Mouse (Mus musculus) midbrain, embryonic 14.5 days (tissue): ENCODE measurements at regions not wholly inside any gene's neighbourhood (a gene's known extent, or its start where the extent isn't known, plus 50 kb on each side); places are given as distances from the start of the nearest gene placed in this dataset.

Experiments used
- ATAC-seq: fragments of 200-750 bp; cut with Nextera tagmentation; 2 replicates; pipeline ENCODE4 v1.8.0; 2017; ENCODE audit warnings: moderate number of reproducible peaks, moderate library complexity; ENCODE audit not compliant: low FRiP score, low TSS enrichment
- DNase-seq: peaks from one replicate; pipeline ENCODE4 v3.0.0-alpha.2; 2015
- H3K27ac ChIP-seq: fragments of 300-500 bp; sonication (generic); replicated peaks from 2 replicates; pipeline ENCODE4 v1.5.1; 2014; ENCODE audit warnings: mild to moderate bottlenecking, low read depth, low read length, moderate library complexity
- H3K27me3 ChIP-seq: fragments of 300-500 bp; sonication (generic); 2 replicates; pipeline ENCODE4 v1.6.1; 2014; ENCODE audit warnings: low read length, control low read depth, mixed read lengths; ENCODE audit not compliant: control insufficient read depth, insufficient read depth
- H3K36me3 ChIP-seq: fragments of 300-500 bp; sonication (generic); 2 replicates; pipeline ENCODE4 v1.6.1; 2014; ENCODE audit warnings: low read length, control low read depth; ENCODE audit not compliant: control insufficient read depth, insufficient read depth
- H3K4me1 ChIP-seq: fragments of 300-500 bp; sonication (generic); 2 replicates; pipeline ENCODE4 v1.6.1; 2014; ENCODE audit warnings: mild to moderate bottlenecking, antibody characterized with exemption, low read length, control low read depth; ENCODE audit not compliant: control insufficient read depth, insufficient read depth
- H3K4me2 ChIP-seq: fragments of 300-500 bp; sonication (generic); 2 replicates; pipeline ENCODE4 v1.6.1; 2014; ENCODE audit warnings: mild to moderate bottlenecking, low read length, moderate library complexity
- H3K4me3 ChIP-seq: fragments of 300-500 bp; sonication (generic); replicated peaks from 2 replicates; pipeline ENCODE4 v1.5.1; 2014; ENCODE audit warnings: low read depth, low read length
- H3K9ac ChIP-seq: fragments of 300-500 bp; sonication (generic); replicated peaks from 2 replicates; pipeline ENCODE4 v1.6.1; 2014; ENCODE audit warnings: mild to moderate bottlenecking, low read length, moderate library complexity
- H3K9me3 ChIP-seq: fragments of 300-500 bp; sonication (generic); 2 replicates; pipeline ENCODE4 v1.6.1; 2016; ENCODE audit warnings: low read length, control low read depth, mixed read lengths; ENCODE audit not compliant: control insufficient read depth
- WGBS: fragments of 180-500 bp; shearing (Covaris S2); extraction: QIAGEN DNeasy Blood & Tissue Kit; methylation state at CpG from one replicate; pipeline ENCODE4 v1.1.7; 2014; 5-methylcytosine and 5-hydroxymethylcytosine counted together

DNA sequence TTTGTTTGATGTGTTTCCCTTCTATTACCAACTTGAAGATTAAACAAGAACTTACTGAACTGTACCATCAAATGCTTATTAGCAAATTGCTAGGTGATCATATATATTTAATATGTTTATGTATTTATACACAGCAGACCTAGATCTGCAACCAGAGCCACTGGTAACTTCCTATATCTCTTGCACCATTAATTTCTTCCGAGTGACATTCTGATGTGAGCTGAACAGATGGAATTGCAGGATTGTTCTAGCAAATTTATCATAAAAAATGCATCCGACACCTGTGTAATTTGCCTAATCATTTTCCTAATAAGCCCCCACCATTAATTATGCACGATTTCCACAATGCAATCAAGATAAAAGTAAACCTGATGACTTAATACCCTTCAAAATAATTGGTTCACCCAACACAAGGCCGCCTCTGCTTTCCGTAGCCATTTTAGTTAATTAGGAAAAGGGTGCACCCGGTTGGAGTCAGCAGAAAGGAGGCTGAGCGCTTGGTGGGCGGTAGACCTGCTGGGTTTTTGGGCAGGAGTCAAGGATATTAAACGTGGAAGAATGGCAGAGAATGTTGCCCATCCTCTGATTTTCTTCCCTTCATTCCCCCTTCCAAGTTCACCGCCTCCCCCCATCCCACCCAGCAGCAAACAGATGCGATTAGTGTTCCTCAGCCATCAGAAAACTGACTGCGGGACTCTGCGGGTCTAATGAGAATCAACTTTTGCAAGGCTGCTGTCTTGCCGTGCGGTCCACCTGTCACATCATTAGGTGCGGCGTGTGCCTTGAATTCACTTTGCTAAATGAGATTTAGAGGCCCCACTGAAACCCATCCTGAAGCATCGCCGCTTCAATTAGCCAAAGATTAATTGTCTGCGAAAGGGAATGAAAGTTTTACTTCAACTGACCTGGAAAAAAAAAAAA lies 214.4 kb upstream of the Igbp1b start:
- 68% methylated on average over 20 of the region's 20 CpGs for WGBS
- H3K27ac ChIP-seq = no peak overlapping the region
- ATAC-seq (0 out of 2 replicates have a peak, but pooled peaks have one; percentile 31), DNase-seq (peak; percentile 19)
- H3K4me1 ChIP-seq = no peaks in the 10 kb centered on the region
- H3K36me3 ChIP-seq = no peaks in the 10 kb centered on the region
- H3K9me3 ChIP-seq = no peaks in the 10 kb centered on the region
- H3K9ac ChIP-seq = no peak overlapping the region
- no peak overlapping the region for H3K4me2 ChIP-seq
- no peak overlapping the region for H3K4me3 ChIP-seq
- no peaks in the 10 kb centered on the region for H3K27me3 ChIP-seq

DNA sequence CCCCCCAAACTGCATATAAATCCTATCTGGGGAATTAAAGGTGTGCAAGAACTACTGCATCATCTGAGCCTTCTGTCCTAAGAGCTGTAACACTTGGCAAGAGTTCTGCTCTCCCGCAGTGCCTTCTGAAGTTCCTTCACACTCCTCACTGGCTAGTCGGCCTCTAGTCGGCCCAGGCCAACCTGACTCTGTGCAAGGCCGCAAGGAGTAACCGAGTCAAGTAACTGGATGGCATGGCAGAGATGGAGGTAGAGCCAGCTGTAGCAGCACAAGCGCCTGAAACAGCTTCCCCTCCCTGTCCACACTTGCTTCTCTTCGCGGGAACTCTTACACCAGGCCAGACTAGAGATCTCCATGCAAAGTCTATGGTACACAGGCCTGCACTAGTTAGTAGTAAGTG lies 179.7 kb upstream of the Igbp1b start:
- H3K4me2 ChIP-seq = no peak overlapping the region

DNA sequence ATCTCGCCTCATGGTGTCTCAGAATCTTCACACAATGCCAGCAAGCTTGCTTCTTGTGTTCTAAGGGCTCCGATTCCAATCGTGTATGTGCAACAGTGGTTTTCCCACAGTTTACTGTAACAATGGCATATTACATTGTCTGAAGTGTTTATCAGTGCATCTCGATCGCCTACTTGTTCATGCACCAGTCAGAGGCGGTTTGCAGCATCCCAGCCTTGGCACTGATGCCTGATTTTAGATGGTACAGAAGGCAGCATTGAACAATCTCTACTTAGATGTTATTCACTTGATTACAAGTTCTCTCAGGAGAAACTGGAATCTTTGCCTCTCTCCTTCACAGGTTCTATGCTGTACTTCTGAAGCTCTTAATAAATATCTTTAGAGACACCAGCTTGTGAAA lies 176.5 kb upstream of the Igbp1b start:
- no peak overlapping the region for H3K27ac ChIP-seq
- H3K36me3 ChIP-seq = no peaks in the 10 kb centered on the region
- DNase-seq (no peak), ATAC-seq (no peak)
- H3K4me3 ChIP-seq = no peak overlapping the region
- H3K27me3 ChIP-seq = no peaks in the 10 kb centered on the region
- H3K4me1 ChIP-seq = no peaks in the 10 kb centered on the region
- 92% methylated on average over 6 of the region's 6 CpGs for WGBS
- no peaks in the 10 kb centered on the region for H3K9me3 ChIP-seq
- H3K9ac ChIP-seq = no peak overlapping the region
- H3K4me2 ChIP-seq = no peak overlapping the region

More for the DNA sequence above, 179.7 kb upstream of the Igbp1b start:
- no peak overlapping the region for H3K27ac ChIP-seq
- no peaks in the 10 kb centered on the region for H3K9me3 ChIP-seq
- H3K36me3 ChIP-seq = no peaks in the 10 kb centered on the region
- no peaks in the 10 kb centered on the region for H3K4me1 ChIP-seq
- H3K27me3 ChIP-seq = no peaks in the 10 kb centered on the region
- ATAC-seq (no peak), DNase-seq (no peak)
- WGBS = 94% methylated on average over 8 of the region's 8 CpGs
- no peak overlapping the region for H3K9ac ChIP-seq
- H3K4me3 ChIP-seq = no peak overlapping the region

GRCm38 (mm10) chr6:138801835-138802234 lies 143.5 kb upstream of the Igbp1b start:
- Histone ChIP-seq H3K27ac (no peak overlapping the region), H3K4me3 (no peak overlapping the region), H3K27me3 (no peaks in the 10 kb centered on the region), H3K9me3 (no peaks in the 10 kb centered on the region), H3K4me1 (no peaks in the 10 kb centered on the region), H3K9ac (no peak overlapping the region), H3K36me3 (no peaks in the 10 kb centered on the region), H3K4me2 (no peak overlapping the region)
- 68% methylated on average over 4 of the region's 4 CpGs for WGBS
- DNase-seq (no peak), ATAC-seq (no peak)

DNA sequence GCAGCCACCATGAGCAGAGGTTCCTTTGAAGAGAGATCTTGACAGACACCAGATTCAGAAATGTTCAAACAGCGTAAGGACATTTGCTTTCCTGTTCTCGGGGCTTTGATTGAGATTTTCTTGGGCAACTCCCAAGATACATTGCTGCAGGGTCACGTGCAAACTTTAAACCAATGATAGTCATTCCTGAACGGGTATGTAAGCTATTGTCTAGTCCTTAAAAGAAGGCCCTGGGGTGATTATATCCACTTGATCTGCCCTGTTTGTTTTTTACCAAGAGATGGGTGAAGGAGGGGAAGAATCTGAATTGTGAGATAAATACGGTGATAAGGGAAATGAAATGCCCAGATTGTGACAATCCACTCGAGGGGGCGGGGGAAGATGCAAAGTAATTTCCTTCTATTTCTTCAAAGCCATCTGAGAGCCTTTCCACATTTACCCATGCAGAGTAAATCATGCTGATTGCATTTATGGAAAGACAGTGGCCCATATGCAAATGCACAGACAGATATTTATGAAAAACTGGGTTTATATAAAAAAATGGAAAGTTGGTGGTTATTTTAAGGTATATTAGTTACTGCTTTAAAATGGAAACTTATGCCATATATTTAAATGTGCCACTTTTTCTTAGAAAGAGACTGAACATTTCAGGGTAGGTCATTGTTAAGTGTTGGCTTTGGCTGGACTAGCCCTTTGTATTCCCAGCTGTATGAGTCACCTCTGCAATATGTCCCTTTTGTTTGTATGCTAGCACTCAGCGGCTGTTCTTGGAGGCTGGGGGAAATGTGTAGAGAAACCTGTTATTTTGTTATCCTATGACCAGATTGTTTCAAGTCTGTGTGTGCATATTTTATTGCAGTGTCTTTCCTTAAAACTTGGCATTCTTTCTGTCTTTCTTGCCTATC lies 142.7 kb upstream of the Igbp1b start:
- no peak overlapping the region for H3K9ac ChIP-seq
- H3K27ac ChIP-seq = no peak overlapping the region
- H3K36me3 ChIP-seq = no peaks in the 10 kb centered on the region
- H3K4me2 ChIP-seq = no peak overlapping the region
- DNase-seq (no peak), ATAC-seq (no peak)
- WGBS = 66% methylated on average over 8 of the region's 8 CpGs
- no peaks in the 10 kb centered on the region for H3K9me3 ChIP-seq
- no peaks in the 10 kb centered on the region for H3K27me3 ChIP-seq
- H3K4me3 ChIP-seq = no peak overlapping the region
- H3K4me1 ChIP-seq = no peaks in the 10 kb centered on the region

GRCm38 (mm10) chr6:138794706-138795105 lies 136.4 kb upstream of the Igbp1b start:
- ATAC-seq (no peak), DNase-seq (no peak)
- no peak overlapping the region for H3K9ac ChIP-seq
- no peaks in the 10 kb centered on the region for H3K4me1 ChIP-seq
- no peak overlapping the region for H3K4me3 ChIP-seq
- no peak overlapping the region for H3K27ac ChIP-seq
- H3K27me3 ChIP-seq = no peaks in the 10 kb centered on the region
- H3K9me3 ChIP-seq = no peaks in the 10 kb centered on the region
- 87% methylated on average over 2 of the region's 2 CpGs for WGBS
- H3K36me3 ChIP-seq = no peaks in the 10 kb centered on the region
- no peak overlapping the region for H3K4me2 ChIP-seq

GRCm38 (mm10) chr6:138792802-138793201 lies 134.5 kb upstream of the Igbp1b start:
- no peaks in the 10 kb centered on the region for H3K4me1 ChIP-seq
- no peak overlapping the region for H3K4me2 ChIP-seq
- H3K9ac ChIP-seq = no peak overlapping the region
- H3K36me3 ChIP-seq = no peaks in the 10 kb centered on the region
- 65% methylated on average over 3 of the region's 3 CpGs for WGBS
- no peaks in the 10 kb centered on the region for H3K9me3 ChIP-seq
- no peak for ATAC-seq
- no peak for DNase-seq
- no peak overlapping the region for H3K4me3 ChIP-seq
- no peaks in the 10 kb centered on the region for H3K27me3 ChIP-seq
- no peak overlapping the region for H3K27ac ChIP-seq

- H3K4me2 ChIP-seq = no peak overlapping the region
- H3K27ac ChIP-seq = no peak overlapping the region
- no peak overlapping the region for H3K4me3 ChIP-seq
- H3K27me3 ChIP-seq = no peaks in the 10 kb centered on the region
- no peak overlapping the region for H3K9ac ChIP-seq
- 33% methylated on average over 4 of the region's 4 CpGs for WGBS
- no peaks in the 10 kb centered on the region for H3K36me3 ChIP-seq
- H3K9me3 ChIP-seq = peaks cover 3% of the 10 kb centered on the region; the same call in 1 of the 2 replicates
- no peaks in the 10 kb centered on the region for H3K4me1 ChIP-seq
- no peak for ATAC-seq
- no peak for DNase-seq
Measured at GRCm38 (mm10) chr6:138782907-138783306, 124.6 kb upstream of the Igbp1b start.
